11 mouse cellular contexts compared by ENCODE assay signal in the genomic region with DNA sequence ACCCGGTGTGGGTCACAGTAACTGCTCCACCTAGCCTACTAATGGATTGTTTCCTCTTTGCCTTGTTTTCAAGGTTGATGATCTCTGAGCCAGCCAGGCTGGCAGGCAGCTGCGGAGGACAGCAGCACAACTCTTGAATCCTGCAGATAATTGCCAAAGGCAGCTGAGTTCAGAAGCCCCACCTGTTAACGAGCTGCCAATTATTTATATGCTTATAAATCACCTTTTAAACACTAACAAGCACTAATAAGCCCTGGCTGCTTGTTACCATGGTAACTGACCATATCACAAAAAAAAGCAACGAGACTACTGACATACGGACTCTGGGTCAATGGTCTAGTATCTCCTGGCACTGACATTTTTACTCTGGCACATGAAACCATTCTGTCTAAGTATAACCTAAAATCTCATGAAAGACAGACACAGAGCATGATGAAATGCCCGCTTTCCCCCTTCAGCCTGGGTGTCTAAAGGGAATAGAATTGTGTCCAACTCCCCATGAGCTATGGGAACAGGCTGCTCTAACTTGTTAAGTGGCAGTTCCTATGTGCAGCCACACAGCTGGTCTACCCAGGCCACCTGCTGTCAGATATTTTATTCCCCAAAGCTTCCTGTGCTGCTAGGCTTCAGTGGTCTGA.
DNase-seq lines count a peak whose midpoint lies in the region; ATAC-seq and TF ChIP-seq lines count a peak whose summit lies in the region.
"Had no signal": no experiment of that assay in that cellular context is flagged by ENCODE, and none has a peak within 500 bp of the region (broad histone marks: within the 10 kb centered on the region; RNA-seq: fewer than 3 reads in every experiment).

No protein-coding gene starts in this region.

- H3K9me3 ChIP-seq in forebrain, embryonic 14.5 days (replicated peaks; ENCODE audit: control insufficient read depth, low read length), result no peaks in the 10 kb centered on the region
- H3K9me3 ChIP-seq in limb, embryonic 14.5 days (ENCODE audit: control insufficient read depth, low read length), result no peaks in the 10 kb centered on the region
- H3K9me3 ChIP-seq: liver, embryonic 12.5 days had no signal

- peak; percentile 9 for DNase-seq in adrenal gland, adult 2 months
- DNase-seq in adrenal gland, adult 8-10 months, result no peak
- DNase-seq in kidney, adult 2 months, result peak; percentile 20
- DNase-seq in kidney, adult 18-20 months, result no peak
- peak; percentile 46 for DNase-seq in forebrain, embryonic 14.5 days (ENCODE audit: low spot score)
- DNase-seq in limb, embryonic 14.5 days (ENCODE audit: low spot score), result peak; percentile 5
- no peak for DNase-seq in T-cell, adult 2 months (ENCODE audit: low spot score)
- DNase-seq in cerebellum, adult 11 months, result no peak
- DNase-seq: gastrocnemius, postnatal 10 days; heart, postnatal 10 days had no signal

- no peak for TF ChIP-seq CTCF in kidney, adult 2 months (conservative IDR thresholded peaks at IDR 0.05; ENCODE audit: insufficient read depth, insufficient read length, low read depth, low read length)

- TF ChIP-seq POLR2A in kidney, adult 2 months (IDR thresholded peaks at IDR 0.05; ENCODE audit: low read depth, low read length), result no peak
- TF ChIP-seq POLR2A in limb, embryonic 14.5 days (IDR thresholded peaks at IDR 0.05; ENCODE audit: borderline replicate concordance, extremely low read depth, insufficient read depth, insufficient read length), result no peak

- no peak overlapping the region for H3K4me3 ChIP-seq in kidney, adult 2 months (ENCODE audit: insufficient read depth, low read depth, low read length)
- no peak overlapping the region for H3K4me3 ChIP-seq in forebrain, embryonic 14.5 days (ENCODE audit: low read depth, low read length)
- no peak overlapping the region for H3K4me3 ChIP-seq in limb, embryonic 14.5 days (replicated peaks; ENCODE audit: low read length)
- H3K4me3 ChIP-seq: liver, embryonic 12.5 days had no signal

- ATAC-seq in forebrain, embryonic 14.5 days, result peak; percentile 73
- no peak for ATAC-seq in limb, embryonic 14.5 days (ENCODE audit: low FRiP score, low read depth)
- ATAC-seq: liver, embryonic 12.5 days had no signal

- no peak overlapping the region for H3K9ac ChIP-seq in forebrain, embryonic 14.5 days (ENCODE audit: low read length)
- H3K9ac ChIP-seq in limb, embryonic 14.5 days (ENCODE audit: low read depth, low read length, severe bottlenecking), result no peak overlapping the region
- H3K9ac ChIP-seq: liver, embryonic 12.5 days had no signal

- no peak overlapping the region for H3K27ac ChIP-seq in kidney, adult 2 months (ENCODE audit: insufficient read depth, low read depth, low read length)
- no peak overlapping the region for H3K27ac ChIP-seq in forebrain, embryonic 14.5 days (ENCODE audit: low read depth, low read length)
- no peak overlapping the region for H3K27ac ChIP-seq in limb, embryonic 14.5 days (replicated peaks; ENCODE audit: low read depth, low read length)
- H3K27ac ChIP-seq: liver, embryonic 12.5 days had no signal

- H3K4me1 ChIP-seq in kidney, adult 2 months (ENCODE audit: control insufficient read depth, insufficient read depth, low read length), result no peaks in the 10 kb centered on the region
- H3K4me1 ChIP-seq in forebrain, embryonic 14.5 days (ENCODE audit: control insufficient read depth, insufficient read depth, low read length), result peaks cover 7% of the 10 kb centered on the region; the same call in 1 of the 2 replicates
- peaks cover 7% of the 10 kb centered on the region; the same call in 1 of the 2 replicates for H3K4me1 ChIP-seq in limb, embryonic 14.5 days (ENCODE audit: control insufficient read depth, insufficient read depth, low read length)
- H3K4me1 ChIP-seq: liver, embryonic 12.5 days had no signal

- no peaks in the 10 kb centered on the region for H3K36me3 ChIP-seq in kidney, adult 2 months (ENCODE audit: control insufficient read depth, insufficient read depth, low read length)
- H3K36me3 ChIP-seq in forebrain, embryonic 14.5 days (ENCODE audit: control insufficient read depth, insufficient read depth, low read length), result no peaks in the 10 kb centered on the region
- no peaks in the 10 kb centered on the region for H3K36me3 ChIP-seq in limb, embryonic 14.5 days (ENCODE audit: control insufficient read depth, insufficient read depth, low read length)
- H3K36me3 ChIP-seq: liver, embryonic 12.5 days had no signal

- H3K4me2 ChIP-seq in forebrain, embryonic 14.5 days (ENCODE audit: low read length), result no peak overlapping the region
- H3K4me2 ChIP-seq in limb, embryonic 14.5 days (replicated peaks; ENCODE audit: low read depth, low read length, severe bottlenecking), result no peak overlapping the region
- H3K4me2 ChIP-seq: liver, embryonic 12.5 days had no signal

- WGBS in kidney, adult 2 months, result 14% methylated on average over 6 of the region's 6 CpGs
- WGBS in forebrain, embryonic 14.5 days, result 12% methylated on average over 6 of the region's 6 CpGs
- 14% methylated on average over 6 of the region's 6 CpGs for WGBS in limb, embryonic 14.5 days

- no peaks in the 10 kb centered on the region for H3K27me3 ChIP-seq in kidney, adult 2 months (replicated peaks; ENCODE audit: control insufficient read depth, insufficient read depth, low read length)
- no peaks in the 10 kb centered on the region for H3K27me3 ChIP-seq in forebrain, embryonic 14.5 days (replicated peaks; ENCODE audit: control insufficient read depth, insufficient read depth, low read length)
- H3K27me3 ChIP-seq in limb, embryonic 14.5 days (ENCODE audit: control insufficient read depth, insufficient read depth, low read length), result no peaks in the 10 kb centered on the region
- H3K27me3 ChIP-seq: liver, embryonic 12.5 days had no signal

Comparison
In these comparisons a context has a peak if more than half of its experiments do, and no peak if none do; other contexts are left out.
1. DNase-seq: peak in adrenal gland, adult 2 months (single experiment), kidney, adult 2 months (single experiment), forebrain, embryonic 14.5 days (single experiment) and limb, embryonic 14.5 days (single experiment); none in adrenal gland, adult 8-10 months (single experiment), kidney, adult 18-20 months (single experiment), T-cell, adult 2 months (single experiment) and cerebellum, adult 11 months (single experiment).